Mouse (Mus musculus) lung, postnatal 0 days (tissue): ENCODE measurements around the gene Bach2.

Experiments used
- CTCF ChIP-seq: IDR thresholded peaks from 2 replicates; pipeline ENCODE4 v1.5.1; 2016; ENCODE audit warnings: antibody characterized with exemption, mild to moderate bottlenecking
- EP300 ChIP-seq: IDR thresholded peaks from 2 replicates; pipeline ENCODE4 v1.6.1; 2016; ENCODE audit warnings: antibody characterized with exemption, mild to moderate bottlenecking, control low read depth

DNA sequence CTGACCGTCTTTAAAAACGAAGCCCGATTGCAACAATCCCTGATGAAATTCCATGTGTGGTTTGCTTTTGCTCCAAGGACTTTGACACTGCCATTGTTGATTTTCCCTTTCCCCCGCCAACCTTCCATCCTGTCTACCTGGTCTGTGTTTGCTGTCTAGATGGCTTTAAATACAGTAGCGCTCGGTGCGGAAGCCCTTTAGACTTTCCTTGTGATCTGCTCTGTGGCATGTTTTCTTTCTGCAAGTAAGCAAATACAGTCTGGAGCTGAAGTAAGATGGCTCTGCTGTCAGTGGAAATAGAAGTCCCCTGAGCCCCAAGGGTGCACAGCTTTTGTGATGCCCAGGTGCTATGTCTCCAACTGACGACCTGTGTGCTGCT, 332.3 kb downstream of the Bach2 start:
- TF ChIP-seq CTCF (no peak), EP300 (no peak)
